Mouse (Mus musculus): ENCODE data around the gene Scarf1.
A peak's percentile ranks its signal among the peaks of the same experiment; 100 is the strongest.

The Scarf1 gene

GRCm38 (mm10) chr11:75512301-75513018 is 880 bp upstream of the Scarf1 start:
- DNase-seq, result no peak

GRCm38 (mm10) chr11:75515186-75515585 is 1.8 kb downstream of the Scarf1 start:
- DNase-seq, result no peak

- no peak for DNase-seq
Observed at GRCm38 (mm10) chr11:75519834-75520633, 6.7 kb downstream of the Scarf1 start.

GRCm38 (mm10) chr11:75521609-75522008 is 8.3 kb downstream of the Scarf1 start:
- DNase-seq, result no peak

- no peak for DNase-seq
Observed at GRCm38 (mm10) chr11:75522793-75523192, 9.5 kb downstream of the Scarf1 start.

GRCm38 (mm10) chr11:75525531-75526125 is 12.3 kb downstream of the Scarf1 start:
- DNase-seq, result no peak

GRCm38 (mm10) chr11:75526943-75527342 is 13.6 kb downstream of the Scarf1 start:
- no peak for DNase-seq

GRCm38 (mm10) chr11:75529771-75530170 is 16.4 kb downstream of the Scarf1 start:
- DNase-seq, result no peak

- DNase-seq, result peak; percentile 99
Observed at GRCm38 (mm10) chr11:75530325-75530724, 17.0 kb downstream of the Scarf1 start.

- peak; percentile 60 for DNase-seq
Observed at GRCm38 (mm10) chr11:75530845-75531373, 17.6 kb downstream of the Scarf1 start.

- DNase-seq, result peak; percentile 95
Observed at GRCm38 (mm10) chr11:75531469-75532242, 18.3 kb downstream of the Scarf1 start, which contains the start of gene Slc43a2. Gene Slc43a2 (plus strand): TSS chr11:75531694.

- peak; percentile 74 for DNase-seq
Observed at GRCm38 (mm10) chr11:75532340-75533277, 19.3 kb downstream of the Scarf1 start.

- DNase-seq, result no peak
Observed at GRCm38 (mm10) chr11:75533314-75534015, 20.1 kb downstream of the Scarf1 start.

GRCm38 (mm10) chr11:75534286-75535033 is 21.1 kb downstream of the Scarf1 start:
- peak; percentile 46 for DNase-seq

GRCm38 (mm10) chr11:75535106-75535795 is 21.9 kb downstream of the Scarf1 start:
- peak; percentile 27 for DNase-seq

GRCm38 (mm10) chr11:75536255-75537024 is 23.1 kb downstream of the Scarf1 start:
- peak; percentile 35 for DNase-seq

GRCm38 (mm10) chr11:75537025-75537414 is 23.7 kb downstream of the Scarf1 start:
- peak; percentile 33 for DNase-seq

GRCm38 (mm10) chr11:75537491-75538183 is 24.3 kb downstream of the Scarf1 start:
- DNase-seq, result peak; percentile 74
